Mouse (Mus musculus) liver, embryonic 15.5 days (tissue): ENCODE data around the gene Sept1. TPM values are rescaled to one million over a fixed set of nuclear protein-coding genes. Genes with fewer than 3 reads are reported as not detected.

Source experiments
- polyA plus RNA-seq: library from polyadenylated mRNA; unstranded; fragments of >200 nt; fragmentation: Nextera tagmentation; extraction: Ambion mirVana; gene quantifications from 2 replicates; pipeline ENCODE4 v1.2.1, GENCODE M21; 2015

Gene Sept1
- polyA plus RNA-seq, 1 experiment from 2014 or later = 9.7 TPM

Other genes with a start within 250 kb of the Sept1 start
- gene Mvp, start 218.5 kb downstream of the Sept1 start, polyA plus RNA-seq = 9.2 TPM in 2 replicates
- not detected in 2 replicates for gene Pagr1b, start 216.6 kb downstream of the Sept1 start, polyA plus RNA-seq
- 32.8 and 39.1 TPM in 2 replicates for gene Pagr1a, start 215.8 kb downstream of the Sept1 start, polyA plus RNA-seq
- 3.6 and 4.0 TPM in 2 replicates for gene Gm42742, start 212.0 kb downstream of the Sept1 start, polyA plus RNA-seq
- gene Prrt2, start 211.9 kb downstream of the Sept1 start, polyA plus RNA-seq = 0.13 and 0.56 TPM in 2 replicates
- gene Maz, start 206.1 kb downstream of the Sept1 start, polyA plus RNA-seq = 38.1 and 45.7 TPM in 2 replicates
- gene Kif22, start 190.7 kb downstream of the Sept1 start, polyA plus RNA-seq = 108 and 111 TPM in 2 replicates
- 0.24 and 0.33 TPM in 2 replicates for gene Zg16, start 145.8 kb downstream of the Sept1 start, polyA plus RNA-seq
- 8.2 and 9.5 TPM in 2 replicates for gene AI467606, start 141.8 kb downstream of the Sept1 start, polyA plus RNA-seq
- 65.5 and 76.7 TPM in 2 replicates for gene Qprt, start 110.9 kb downstream of the Sept1 start, polyA plus RNA-seq
- gene Spn, start 95.3 kb downstream of the Sept1 start, polyA plus RNA-seq = 6.7 and 6.8 TPM in 2 replicates
- gene Cd2bp2, start 37.1 kb downstream of the Sept1 start, polyA plus RNA-seq = 18.0 and 21.5 TPM in 2 replicates
- gene Tbc1d10b, start 24.7 kb downstream of the Sept1 start, polyA plus RNA-seq = 17.1 and 18.2 TPM in 2 replicates
- 67.8 and 89.3 TPM in 2 replicates for gene Mylpf, start 24.2 kb downstream of the Sept1 start, polyA plus RNA-seq
- gene Zfp553, start 69 bp downstream of the Sept1 start, polyA plus RNA-seq = 6.3 and 6.8 TPM in 2 replicates
- 13.8 and 15.0 TPM in 2 replicates for gene Zfp771, start 11.1 kb upstream of the Sept1 start, polyA plus RNA-seq
- gene Dctpp1, start 27.6 kb upstream of the Sept1 start, polyA plus RNA-seq = 74.2 and 84.8 TPM in 2 replicates
- 162 and 175 TPM in 2 replicates for gene Sephs2, start 40.9 kb upstream of the Sept1 start, polyA plus RNA-seq
- gene Itgal, start 63.1 kb upstream of the Sept1 start, polyA plus RNA-seq = 6.2 and 7.3 TPM in 2 replicates
- gene Zfp768, start 112.5 kb upstream of the Sept1 start, polyA plus RNA-seq = 3.1 and 4.4 TPM in 2 replicates
- 1.8 and 2.3 TPM in 2 replicates for gene Zfp747, start 142.9 kb upstream of the Sept1 start, polyA plus RNA-seq
- gene 9130019O22Rik, start 154.0 kb upstream of the Sept1 start, polyA plus RNA-seq = 1.2 and 1.5 TPM in 2 replicates
- gene E430018J23Rik, start 160.5 kb upstream of the Sept1 start, polyA plus RNA-seq = 1.3 and 1.5 TPM in 2 replicates
- 1.3 and 1.7 TPM in 2 replicates for gene Zfp764, start 173.7 kb upstream of the Sept1 start, polyA plus RNA-seq
- 7.3 and 9.1 TPM in 2 replicates for gene Zfp688, start 188.9 kb upstream of the Sept1 start, polyA plus RNA-seq
- 2.1 TPM in 2 replicates for gene Zfp689, start 216.0 kb upstream of the Sept1 start, polyA plus RNA-seq
- gene Prr14, start 226.5 kb upstream of the Sept1 start, polyA plus RNA-seq = 19.8 and 22.4 TPM in 2 replicates
- 5.5 and 5.6 TPM in 2 replicates for gene Fbrs, start 246.1 kb upstream of the Sept1 start, polyA plus RNA-seq